Mouse (Mus musculus) forebrain, embryonic 10.5 days (tissue): Measurements from ENCODE around the gene Tomm70a. TPM values are rescaled to one million over a fixed set of nuclear protein-coding genes. Genes with fewer than 3 reads are reported as not detected.

ENCODE experiments used
- DNase-seq: peaks from one replicate; pipeline ENCODE4 v3.0.0-alpha.2; 2017; ENCODE audit warnings: low spot score; ENCODE audit errors: extremely low spot score
- H3K27ac ChIP-seq: fragments of 300-500 bp; sonication (generic); 2 replicates; pipeline ENCODE4 v1.5.1; 2016; ENCODE audit warnings: mild to moderate bottlenecking
- H3K27me3 ChIP-seq: fragments of 300-500 bp; sonication (generic); 2 replicates; pipeline ENCODE4 v1.6.1; 2016; ENCODE audit warnings: mild to moderate bottlenecking; ENCODE audit not compliant: poor library complexity, severe bottlenecking
- H3K36me3 ChIP-seq: fragments of 300-500 bp; sonication (generic); replicated peaks from 2 replicates; pipeline ENCODE4 v1.6.1; 2016; ENCODE audit warnings: mild to moderate bottlenecking, moderate library complexity
- H3K4me1 ChIP-seq: fragments of 300-500 bp; sonication (generic); 2 replicates; pipeline ENCODE4 v1.6.1; 2016
- H3K4me3 ChIP-seq: fragments of 300-500 bp; sonication (generic); 2 replicates; pipeline ENCODE4 v1.5.1; 2016; ENCODE audit warnings: mild to moderate bottlenecking, moderate library complexity
- H3K9me3 ChIP-seq: fragments of 300-500 bp; sonication (generic); 2 replicates; pipeline ENCODE4 v1.6.1; 2016; ENCODE audit warnings: mild to moderate bottlenecking, moderate library complexity
- WGBS: fragments of 180-500 bp; shearing (Covaris S2); methylation state at CpG from one replicate; pipeline ENCODE4 v1.1.7; 2016; 5-methylcytosine and 5-hydroxymethylcytosine counted together
- polyA plus RNA-seq: library from polyadenylated mRNA; unstranded; fragments of >200 nt; fragmentation: Nextera tagmentation; extraction: Ambion mirVana; gene quantifications from 2 replicates; pipeline ENCODE4 v1.2.1, GENCODE M21; 2016

Gene Tomm70a
- polyA plus RNA-seq, 1 experiment from 2014 or later: 50.2 TPM

DNA sequence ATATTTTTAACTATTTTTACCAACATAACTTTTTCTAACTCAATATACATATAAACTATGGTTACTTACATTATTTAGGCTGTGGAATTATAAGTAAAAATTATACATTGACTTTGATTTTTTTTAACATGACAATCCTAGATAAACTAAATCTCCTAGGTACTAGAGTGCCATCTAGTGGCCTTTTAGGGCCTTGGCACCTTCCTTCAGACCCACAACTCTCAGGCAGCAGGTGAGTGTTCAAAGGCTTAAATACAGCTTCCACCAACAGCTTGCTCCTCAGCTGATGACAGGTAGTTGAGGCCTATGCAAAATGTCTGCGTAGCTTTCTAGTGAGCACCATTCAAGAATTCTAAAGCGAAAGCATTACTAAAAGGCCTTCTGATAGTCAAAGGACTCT lies 55.8 kb downstream of the Tomm70a start:
- peaks cover 4% of the 10 kb centered on the region; the same call in 1 of the 2 replicates for H3K4me1 ChIP-seq
- H3K36me3 ChIP-seq: peaks cover 34% of the 10 kb centered on the region
- H3K27me3 ChIP-seq: no peaks in the 10 kb centered on the region
- 61% methylated on average over 2 of the region's 2 CpGs for WGBS
- no peak overlapping the region for H3K4me3 ChIP-seq
- no peak for DNase-seq
- no peak overlapping the region for H3K27ac ChIP-seq
- H3K9me3 ChIP-seq: no peaks in the 10 kb centered on the region

DNA sequence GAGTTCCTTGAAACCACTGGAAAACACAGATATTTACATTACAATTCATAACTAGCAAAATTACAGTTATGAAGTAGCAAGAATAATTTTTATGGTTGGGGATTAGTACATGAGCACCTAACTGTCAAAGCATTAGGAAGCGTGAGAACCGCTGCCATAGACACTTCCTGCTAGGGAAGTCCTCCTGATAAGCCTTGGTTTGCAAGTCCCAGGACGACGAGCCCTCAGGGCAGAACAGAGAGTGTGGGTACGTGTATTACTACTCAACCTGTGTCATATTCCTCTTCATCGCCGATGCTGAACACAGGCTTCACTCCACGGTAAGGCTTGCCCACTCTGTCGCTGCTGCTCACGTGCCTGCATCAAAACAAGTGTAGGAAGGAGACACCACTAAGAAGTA lies 56.2 kb downstream of the Tomm70a start:
- Histone ChIP-seq H3K27ac (no peak overlapping the region), H3K4me3 (no peak overlapping the region), H3K27me3 (no peaks in the 10 kb centered on the region), H3K36me3 (peaks cover 34% of the 10 kb centered on the region), H3K9me3 (no peaks in the 10 kb centered on the region), H3K4me1 (peaks cover 4% of the 10 kb centered on the region; the same call in 1 of the 2 replicates)
- 90% methylated on average over 10 of the region's 10 CpGs for WGBS
- DNase-seq: no peak

DNA sequence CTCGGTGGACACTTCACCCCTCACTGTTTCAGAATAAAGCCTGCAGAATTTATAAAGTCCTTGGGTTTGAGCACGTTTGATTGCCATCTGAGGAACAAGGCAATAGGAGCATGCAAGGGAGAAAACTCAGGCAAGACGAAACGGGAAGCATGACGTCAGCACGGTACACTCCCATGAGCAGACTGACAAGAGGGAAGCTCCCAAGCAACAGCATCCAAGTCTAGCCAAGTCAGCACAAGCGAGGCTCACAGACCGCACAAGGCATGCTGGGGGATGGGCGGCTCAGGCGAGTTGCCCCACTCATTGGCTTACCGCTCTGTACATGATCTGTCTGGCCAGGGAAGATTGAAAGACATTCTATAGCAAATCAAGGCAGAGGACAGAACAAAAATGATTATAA lies 59.7 kb downstream of the Tomm70a start:
- Histone ChIP-seq H3K9me3 (no peaks in the 10 kb centered on the region), H3K27me3 (no peaks in the 10 kb centered on the region), H3K4me1 (no peaks in the 10 kb centered on the region), H3K4me3 (no peak overlapping the region), H3K36me3 (peaks cover 46% of the 10 kb centered on the region), H3K27ac (no peak overlapping the region)
- 90% methylated on average over 11 of the region's 11 CpGs for WGBS
- DNase-seq: no peak

DNA sequence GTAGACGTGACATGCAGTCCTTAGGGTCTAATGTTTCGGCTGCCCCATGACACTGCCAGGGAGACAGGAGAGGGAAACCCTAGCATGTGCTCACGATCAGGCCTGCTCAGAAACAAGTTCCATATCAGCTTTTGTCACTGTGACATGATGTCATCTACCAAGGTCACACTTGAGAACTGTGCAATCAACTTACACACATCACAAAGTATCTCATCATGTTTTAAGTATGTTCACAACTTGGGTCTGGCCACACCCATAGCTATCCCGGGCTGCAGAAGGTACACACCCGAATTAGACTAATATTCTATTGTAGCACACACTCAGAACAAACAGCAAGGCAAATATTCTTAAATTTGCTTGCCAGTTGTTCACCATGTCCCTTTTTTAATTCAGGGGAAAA lies 60.5 kb downstream of the Tomm70a start:
- Histone ChIP-seq H3K27me3 (no peaks in the 10 kb centered on the region), H3K36me3 (peaks cover 40% of the 10 kb centered on the region), H3K27ac (no peak overlapping the region), H3K4me1 (no peaks in the 10 kb centered on the region), H3K4me3 (no peak overlapping the region), H3K9me3 (no peaks in the 10 kb centered on the region)
- WGBS: 90% methylated on average over 5 of the region's 5 CpGs
- DNase-seq: no peak

DNA sequence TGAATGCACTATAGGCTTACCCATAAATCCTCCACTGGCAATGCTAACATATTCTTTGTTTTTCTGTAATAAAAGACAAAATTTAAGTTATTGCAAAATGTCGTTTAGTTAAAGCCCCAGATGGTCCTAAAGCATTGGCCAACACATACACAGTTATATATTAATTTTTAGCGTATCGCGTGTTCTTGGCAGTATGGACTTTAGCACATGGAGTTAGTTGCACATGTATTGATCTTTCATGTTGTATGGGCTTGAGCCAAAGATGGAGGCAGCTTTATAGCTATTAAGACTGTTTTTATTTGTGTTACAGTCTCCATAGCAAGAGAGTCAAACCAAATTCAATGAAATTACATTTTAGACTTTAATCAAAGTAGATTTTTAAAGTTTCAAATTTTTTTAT lies 65.1 kb downstream of the Tomm70a start:
- no peak overlapping the region for H3K27ac ChIP-seq
- no peaks in the 10 kb centered on the region for H3K4me1 ChIP-seq
- no peak overlapping the region for H3K4me3 ChIP-seq
- 98% methylated on average over 4 of the region's 4 CpGs for WGBS
- peaks cover 54% of the 10 kb centered on the region for H3K36me3 ChIP-seq
- no peaks in the 10 kb centered on the region for H3K9me3 ChIP-seq
- no peaks in the 10 kb centered on the region for H3K27me3 ChIP-seq
- no peak for DNase-seq

DNA sequence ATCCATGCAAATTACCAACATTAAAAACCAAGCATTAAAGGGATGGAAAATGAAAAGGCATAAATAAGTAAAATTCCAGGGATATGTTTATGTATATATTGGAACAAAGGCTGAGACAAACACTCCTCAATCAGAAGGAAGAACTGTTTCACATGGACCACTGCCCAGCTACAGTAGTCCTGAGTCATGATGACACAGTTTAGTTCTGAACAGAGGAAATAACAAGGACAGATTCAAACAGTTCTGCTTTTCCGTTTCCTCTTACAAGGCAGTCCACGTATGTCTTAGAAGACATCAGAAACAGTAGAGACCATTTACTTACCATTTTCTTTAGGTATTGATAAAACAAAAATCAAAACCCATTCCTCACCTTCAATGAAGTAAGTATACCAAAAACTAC lies 68.0 kb downstream of the Tomm70a start:
- H3K9me3 ChIP-seq: no peaks in the 10 kb centered on the region
- peaks cover 40% of the 10 kb centered on the region for H3K36me3 ChIP-seq
- no peak overlapping the region for H3K4me3 ChIP-seq
- no peaks in the 10 kb centered on the region for H3K27me3 ChIP-seq
- no peak for DNase-seq
- H3K4me1 ChIP-seq: no peaks in the 10 kb centered on the region
- H3K27ac ChIP-seq: no peak overlapping the region
- WGBS: 92% methylated on average over 2 of the region's 2 CpGs

DNA sequence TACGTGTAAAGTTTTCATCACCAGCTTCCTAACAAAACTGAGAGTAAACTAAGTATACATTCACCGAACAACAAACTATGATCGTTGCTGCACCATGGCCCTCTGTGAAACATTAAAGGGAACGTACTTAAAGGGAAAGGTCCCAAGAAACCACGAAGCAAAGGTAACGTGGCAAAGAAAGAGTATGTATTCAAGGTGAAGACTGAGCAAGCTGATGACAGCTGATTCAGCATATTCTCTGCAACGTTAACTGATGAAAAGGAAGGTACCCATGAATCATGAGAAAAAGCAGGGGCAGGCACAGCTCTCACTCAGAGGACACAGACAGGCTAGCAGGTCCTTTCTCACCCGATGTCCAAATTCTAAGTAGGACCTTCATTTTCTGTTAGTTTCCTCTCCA lies 68.9 kb downstream of the Tomm70a start:
- H3K36me3 ChIP-seq: peaks cover 39% of the 10 kb centered on the region
- DNase-seq: no peak
- WGBS: 89% methylated on average over 8 of the region's 8 CpGs
- H3K27ac ChIP-seq: no peak overlapping the region
- no peaks in the 10 kb centered on the region for H3K9me3 ChIP-seq
- H3K4me1 ChIP-seq: no peaks in the 10 kb centered on the region
- H3K4me3 ChIP-seq: no peak overlapping the region
- no peaks in the 10 kb centered on the region for H3K27me3 ChIP-seq

DNA sequence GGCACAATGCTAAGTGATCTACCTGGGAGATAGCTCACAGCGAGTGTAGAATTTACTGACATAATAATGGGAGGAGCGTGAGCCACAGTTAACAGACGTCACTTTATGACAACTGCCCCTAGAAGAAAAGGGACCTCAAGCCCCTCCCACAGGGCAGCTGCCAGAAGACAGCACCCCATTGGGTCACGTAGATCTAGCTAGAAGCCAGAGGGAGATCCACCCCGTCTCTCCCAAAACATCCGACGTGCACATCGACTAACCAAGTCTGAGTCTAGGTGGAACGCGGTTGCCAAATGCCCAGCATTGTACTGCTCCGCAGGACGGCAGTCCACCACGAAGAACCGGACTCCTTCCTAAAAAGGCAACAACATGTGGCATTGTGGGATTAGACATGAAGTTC lies 69.7 kb downstream of the Tomm70a start:
- no peak for DNase-seq
- 92% methylated on average over 14 of the region's 14 CpGs for WGBS
- H3K4me3 ChIP-seq: no peak overlapping the region
- H3K4me1 ChIP-seq: no peaks in the 10 kb centered on the region
- H3K27me3 ChIP-seq: no peaks in the 10 kb centered on the region
- H3K9me3 ChIP-seq: no peaks in the 10 kb centered on the region
- H3K27ac ChIP-seq: no peak overlapping the region
- peaks cover 33% of the 10 kb centered on the region for H3K36me3 ChIP-seq

DNA sequence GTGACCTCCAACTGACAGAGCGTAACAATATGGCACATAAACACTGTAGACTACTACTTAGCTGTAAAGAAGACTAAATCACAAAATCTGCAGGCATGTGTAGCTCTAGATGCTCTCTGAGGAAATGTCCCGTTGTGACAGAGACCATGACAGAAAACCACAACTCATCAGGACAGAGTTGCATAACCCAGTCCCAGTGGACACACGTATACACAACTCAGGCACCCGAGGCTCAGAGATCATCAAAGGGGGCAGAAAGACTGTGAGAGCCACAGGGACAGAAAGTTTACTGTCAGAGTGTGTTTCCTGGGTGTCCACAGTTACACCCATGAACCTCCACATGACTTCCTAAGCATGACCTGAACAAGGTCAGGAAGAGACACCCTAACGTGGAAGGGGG lies 75.1 kb downstream of the Tomm70a start:
- no peaks in the 10 kb centered on the region for H3K4me1 ChIP-seq
- no peaks in the 10 kb centered on the region for H3K27me3 ChIP-seq
- DNase-seq: no peak
- no peak overlapping the region for H3K27ac ChIP-seq
- 88% methylated on average over 5 of the region's 5 CpGs for WGBS
- peaks cover 36% of the 10 kb centered on the region for H3K36me3 ChIP-seq
- H3K9me3 ChIP-seq: no peaks in the 10 kb centered on the region
- H3K4me3 ChIP-seq: no peak overlapping the region

DNA sequence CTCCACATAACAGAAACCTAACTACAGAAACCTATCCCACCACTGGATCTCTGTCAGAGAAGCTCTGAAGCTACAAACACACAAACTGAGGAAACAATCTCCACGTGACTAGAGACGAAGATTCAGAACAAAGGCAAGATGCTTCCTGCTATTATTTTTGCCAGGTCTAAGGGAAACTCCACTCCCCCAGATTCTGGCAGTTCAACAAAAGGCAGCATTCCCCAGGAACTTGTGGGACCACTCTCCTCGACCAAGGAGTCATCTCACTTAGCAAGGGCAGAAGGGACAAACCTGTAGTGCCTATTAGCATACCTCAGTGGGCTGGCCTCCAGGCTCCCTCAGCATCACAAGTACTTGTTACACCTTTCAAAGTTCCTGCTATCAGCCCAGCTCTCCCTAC lies 75.8 kb downstream of the Tomm70a start:
- no peak overlapping the region for H3K27ac ChIP-seq
- no peaks in the 10 kb centered on the region for H3K9me3 ChIP-seq
- 73% methylated on average over 3 of the region's 3 CpGs for WGBS
- no peak for DNase-seq
- no peaks in the 10 kb centered on the region for H3K27me3 ChIP-seq
- peaks cover 29% of the 10 kb centered on the region for H3K36me3 ChIP-seq
- H3K4me1 ChIP-seq: no peaks in the 10 kb centered on the region
- H3K4me3 ChIP-seq: no peak overlapping the region

Other genes starting within 250 kb of the Tomm70a start
- gene Tmem45a, start 235.5 kb upstream of the Tomm70a start, polyA plus RNA-seq: 3.4 and 3.9 TPM in 2 replicates
- gene Lnp1, start 193.6 kb upstream of the Tomm70a start, polyA plus RNA-seq: not detected in 2 replicates
- not detected in 2 replicates for gene Tmem45a2, start 50.3 kb upstream of the Tomm70a start, polyA plus RNA-seq
- gene Nit2, start 45.6 kb downstream of the Tomm70a start, polyA plus RNA-seq: 59.1 and 62.6 TPM in 2 replicates
- 18.2 and 18.8 TPM in 2 replicates for gene Tbc1d23, start 109.8 kb downstream of the Tomm70a start, polyA plus RNA-seq
- gene Tmem30c, start 171.2 kb downstream of the Tomm70a start, polyA plus RNA-seq: 0.22 TPM in 1 of 2 replicates, not detected in the other
- 6.3 and 6.7 TPM in 2 replicates for gene Filip1l, start 231.4 kb downstream of the Tomm70a start, polyA plus RNA-seq